Mouse (Mus musculus): Measurements from ENCODE around the gene Ep300. TPM values are rescaled to one million over a fixed set of nuclear protein-coding genes. Genes with fewer than 3 reads are reported as not detected.

Ep300 gene
- polyA plus RNA-seq, 1 experiment from 2014 or later: 15.0 TPM

Small RNAs within 50 kb of the gene (microRNA-seq; reads per million reads assigned to microRNA genes)
- gene Gm23880: not detected

Other genes starting within 250 kb of the Ep300 start
- 54.9 and 56.4 TPM in 2 replicates for gene Slc25a17, start 224.5 kb upstream of the Ep300 start, polyA plus RNA-seq (2014; fragmentation: Nextera tagmentation; extraction: Ambion mirVana)
- gene St13, start 185.3 kb upstream of the Ep300 start, polyA plus RNA-seq (2014; fragmentation: Nextera tagmentation; extraction: Ambion mirVana): 101 and 105 TPM in 2 replicates
- gene Xpnpep3, start 185.2 kb upstream of the Ep300 start, polyA plus RNA-seq (2014; fragmentation: Nextera tagmentation; extraction: Ambion mirVana): 9.1 and 10.9 TPM in 2 replicates
- 1.1 and 1.3 TPM in 2 replicates for gene Dnajb7, start 177.1 kb upstream of the Ep300 start, polyA plus RNA-seq (2014; fragmentation: Nextera tagmentation; extraction: Ambion mirVana)
- gene Rbx1, start 119.1 kb upstream of the Ep300 start, polyA plus RNA-seq (2014; fragmentation: Nextera tagmentation; extraction: Ambion mirVana): 426 and 448 TPM in 2 replicates
- gene L3mbtl2, start 78.5 kb downstream of the Ep300 start, polyA plus RNA-seq (2014; fragmentation: Nextera tagmentation; extraction: Ambion mirVana): 14.0 and 15.0 TPM in 2 replicates
- gene Chadl, start 111.9 kb downstream of the Ep300 start, polyA plus RNA-seq (2014; fragmentation: Nextera tagmentation; extraction: Ambion mirVana): 1.1 and 1.3 TPM in 2 replicates
- gene Zc3h7b, start 159.7 kb downstream of the Ep300 start, polyA plus RNA-seq (2014; fragmentation: Nextera tagmentation; extraction: Ambion mirVana): 23.1 and 26.6 TPM in 2 replicates
- gene Rangap1, start 160.2 kb downstream of the Ep300 start, polyA plus RNA-seq (2014; fragmentation: Nextera tagmentation; extraction: Ambion mirVana): 71.1 and 75.3 TPM in 2 replicates
- gene Tef, start 217.1 kb downstream of the Ep300 start, polyA plus RNA-seq (2014; fragmentation: Nextera tagmentation; extraction: Ambion mirVana): 23.4 and 25.8 TPM in 2 replicates